Mouse (Mus musculus) mouse embryonic stem cell (cell line): Measurements from ENCODE around the gene Ptpn7.

Source experiments
- in situ Hi-C, 2 experiments: fragments of 300-500 bp; cut with MboI; formaldehyde crosslinking; loops; 1 replicate in 1 of 2; 3 replicates in 1 of 2; pipeline ENCODE4 v1.14.3; 2019 to 2020; ENCODE audit warnings: low sequenced_read_pairs in 2 of 2, low pct_unique_long_range_greater_than_20kb in 1 of 2, mixed read lengths in 1 of 2; ENCODE audit not compliant: unreplicated experiment in 1 of 2

The Ptpn7 gene

DNA sequence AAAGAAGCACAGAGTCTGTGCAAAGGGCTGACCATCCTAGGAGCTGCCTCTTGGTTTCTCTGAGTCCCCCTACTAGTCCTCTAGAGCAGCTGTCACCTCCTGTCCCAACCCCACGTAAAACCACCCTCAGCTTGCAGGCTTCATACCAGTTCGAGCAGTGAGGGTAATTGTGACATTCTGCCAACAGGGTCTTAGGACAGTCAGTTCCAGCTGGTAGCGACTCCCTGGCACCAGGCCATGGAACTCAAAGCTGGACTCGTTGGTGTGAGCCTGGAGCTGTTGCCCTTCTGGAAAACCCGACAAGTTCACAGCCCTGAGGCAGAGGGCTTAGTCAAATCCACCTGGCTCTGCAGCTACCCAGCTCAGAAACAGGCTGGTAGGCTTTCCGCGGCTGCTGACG lies 6.5 kb upstream of the Ptpn7 start:
- in situ Hi-C loops = no loop called here

DNA sequence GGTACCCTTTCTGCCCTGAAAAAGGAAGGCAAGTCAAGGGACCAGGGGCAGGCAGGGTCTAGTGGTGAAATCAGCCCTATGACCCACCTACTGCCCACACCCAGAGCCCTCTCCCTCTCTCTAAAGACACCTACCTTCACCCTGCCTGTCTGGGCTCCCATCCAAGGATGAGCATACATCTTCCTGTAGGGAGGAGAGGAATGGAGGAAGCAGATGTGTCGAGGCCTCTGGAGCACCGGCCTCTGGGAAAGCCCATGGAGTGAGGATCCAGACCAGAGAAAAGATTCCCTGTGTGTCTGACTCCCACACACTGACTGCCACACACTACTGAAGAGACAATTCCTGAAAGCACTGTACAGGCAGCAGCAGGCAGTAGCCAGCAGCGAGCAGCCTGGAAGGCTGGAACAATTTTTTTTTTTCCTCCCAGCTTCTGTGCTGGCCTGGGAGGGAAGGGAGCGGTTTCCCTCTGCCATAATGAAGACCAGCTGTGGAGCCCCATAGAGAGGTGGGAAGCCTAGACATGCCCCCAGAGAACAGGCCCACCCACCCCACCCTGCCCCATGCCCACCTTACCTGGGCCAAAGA lies 6.0 kb upstream of the Ptpn7 start:
- in situ Hi-C loops = no loop called here

DNA sequence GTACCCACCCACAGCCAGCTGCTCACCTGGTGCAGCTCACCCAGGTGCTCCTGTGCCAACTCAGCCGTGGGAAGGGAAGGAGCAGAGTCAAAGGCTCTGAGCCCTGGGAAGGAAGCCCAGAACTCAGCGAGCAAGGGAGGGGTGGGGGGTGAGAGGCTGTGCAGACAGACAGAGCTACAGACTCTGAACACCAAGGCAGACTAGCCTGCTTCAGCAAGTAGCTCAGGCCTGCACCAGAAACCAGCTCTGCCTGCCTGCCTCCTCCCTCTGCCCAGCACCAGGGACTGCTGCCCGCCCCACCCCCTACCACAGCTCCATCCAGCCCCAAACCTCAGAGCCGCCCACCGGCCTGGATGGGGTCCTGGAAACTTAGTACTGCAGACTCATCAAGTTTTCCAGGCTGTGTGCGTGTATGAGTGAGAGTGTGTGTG lies 4.5 kb upstream of the Ptpn7 start:
- in situ Hi-C loops = no loop called here

DNA sequence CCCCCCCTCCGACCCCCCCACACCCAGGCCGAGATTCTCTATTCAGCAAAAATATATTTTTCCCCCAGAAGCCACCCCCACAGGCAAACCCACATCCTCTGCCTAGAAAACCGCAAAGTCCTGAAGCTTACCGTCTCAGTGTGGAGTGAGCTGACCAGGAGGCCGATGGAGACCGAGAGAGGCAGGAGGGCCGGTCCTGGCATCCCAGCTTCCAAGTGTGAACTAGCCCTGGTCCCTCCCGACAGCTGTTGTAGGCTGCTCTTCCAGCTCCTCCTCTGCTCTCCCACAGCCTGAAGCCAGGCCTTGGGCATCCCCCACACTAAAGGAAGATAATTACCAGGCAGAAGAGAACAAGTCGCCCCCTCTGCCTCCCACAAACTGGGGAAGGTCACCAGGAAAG lies 3.5 kb upstream of the Ptpn7 start:
- in situ Hi-C loops = no loop called here

DNA sequence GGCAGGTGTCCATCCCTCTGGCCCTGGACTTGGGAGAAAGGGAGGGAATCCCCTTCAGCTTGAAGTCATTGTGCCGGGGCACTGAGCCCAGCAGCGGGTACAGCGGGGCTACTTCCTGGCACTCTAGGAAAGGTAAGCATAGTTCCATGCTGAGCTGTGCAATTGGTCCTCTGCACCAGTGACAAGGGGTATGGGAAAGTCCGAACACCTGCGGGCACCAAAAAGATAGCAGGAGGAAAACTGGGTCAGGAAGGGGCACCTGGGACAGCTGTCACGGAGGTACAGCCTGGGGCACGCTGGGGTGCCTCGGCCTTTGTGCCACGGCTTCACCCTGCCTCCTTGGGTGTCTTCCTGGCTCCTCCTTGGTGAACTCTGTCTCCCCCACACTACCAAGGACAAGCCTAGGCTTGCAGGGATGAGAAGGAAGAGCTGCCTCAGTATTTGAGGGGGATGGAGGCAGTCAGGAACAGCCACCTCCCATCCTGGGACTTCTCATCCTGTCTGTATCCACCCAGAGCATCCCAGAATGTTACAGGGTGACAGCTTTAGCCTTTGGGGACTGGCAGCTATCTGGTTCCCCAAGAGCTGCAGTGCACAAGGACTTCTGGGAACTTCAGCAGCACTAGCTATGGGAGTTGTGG lies 2.8 kb upstream of the Ptpn7 start:
- in situ Hi-C loops = no loop called here

DNA sequence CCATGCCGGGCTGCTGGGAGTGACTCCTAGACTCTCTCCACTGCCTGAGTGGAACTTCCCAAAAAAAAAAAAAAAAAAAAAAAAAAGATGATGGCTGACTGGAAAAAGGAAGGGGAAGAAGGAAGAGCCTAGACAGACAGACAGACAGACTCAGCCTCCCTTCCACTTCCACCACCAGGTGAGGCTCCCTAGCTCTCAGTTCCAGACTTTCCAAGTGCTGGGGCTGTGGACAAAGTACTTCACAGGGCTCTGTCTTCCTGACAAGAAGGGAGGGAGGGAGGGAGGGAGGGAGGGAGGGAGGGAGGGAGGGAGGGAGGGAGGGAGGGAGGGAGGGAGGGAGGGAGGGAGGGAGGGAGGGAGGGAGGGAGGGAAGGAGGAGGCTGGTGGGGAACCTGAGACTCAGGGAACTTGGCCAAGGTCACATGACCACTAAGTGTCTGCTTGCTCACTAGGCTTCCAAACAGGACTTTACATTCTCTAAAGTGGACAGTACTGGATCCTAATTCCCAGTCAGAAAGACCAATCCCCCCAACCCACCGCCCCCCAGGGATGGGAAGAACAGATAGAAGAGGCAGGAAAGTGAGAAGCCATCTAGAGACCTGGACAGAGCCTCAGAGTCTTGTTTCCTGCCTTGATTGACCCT lies 2.0 kb upstream of the Ptpn7 start:
- in situ Hi-C loops = no loop called here

DNA sequence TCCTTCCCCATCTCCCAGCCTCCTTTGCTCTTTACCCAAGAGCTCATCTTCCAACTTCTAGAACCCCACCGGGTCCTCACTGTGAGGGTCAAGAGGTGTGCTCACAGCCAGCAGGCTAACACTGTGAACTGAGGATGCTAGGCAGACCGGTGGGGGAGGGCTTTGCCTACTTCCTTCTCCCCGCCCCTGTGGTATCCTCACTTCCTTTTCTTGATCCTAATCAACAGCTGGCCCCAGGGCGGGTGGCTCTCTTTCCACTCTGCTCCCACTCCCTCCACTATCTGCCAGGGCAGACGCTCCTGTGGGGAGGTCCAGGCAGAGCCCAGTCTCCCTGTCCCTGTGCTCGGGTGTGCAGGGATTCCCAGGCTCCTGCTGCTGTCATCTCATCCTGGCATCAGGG lies 1.5 kb upstream of the Ptpn7 start:
- in situ Hi-C loops = no loop called here

DNA sequence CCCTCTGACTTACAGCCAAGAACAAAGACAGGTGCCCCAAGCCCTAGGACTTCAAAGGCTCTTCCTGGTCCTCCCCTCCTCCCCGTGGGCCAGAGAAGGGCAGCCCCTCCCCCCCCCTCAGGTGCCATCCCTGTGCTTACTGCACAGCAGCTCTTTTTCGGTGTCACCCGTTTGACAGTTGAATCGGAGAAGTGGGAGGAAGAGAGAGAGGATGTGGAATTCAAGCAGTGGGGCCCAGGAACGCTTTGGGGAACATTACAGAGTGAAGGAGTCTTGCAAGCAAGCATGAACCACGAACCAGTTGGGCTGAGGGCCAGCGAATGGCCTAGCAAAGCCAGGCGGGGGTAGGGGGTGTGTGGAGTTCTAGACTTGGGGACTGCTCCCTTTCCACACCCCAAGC lies 940 bp upstream of the Ptpn7 start:
- in situ Hi-C loops = no loop called here

DNA sequence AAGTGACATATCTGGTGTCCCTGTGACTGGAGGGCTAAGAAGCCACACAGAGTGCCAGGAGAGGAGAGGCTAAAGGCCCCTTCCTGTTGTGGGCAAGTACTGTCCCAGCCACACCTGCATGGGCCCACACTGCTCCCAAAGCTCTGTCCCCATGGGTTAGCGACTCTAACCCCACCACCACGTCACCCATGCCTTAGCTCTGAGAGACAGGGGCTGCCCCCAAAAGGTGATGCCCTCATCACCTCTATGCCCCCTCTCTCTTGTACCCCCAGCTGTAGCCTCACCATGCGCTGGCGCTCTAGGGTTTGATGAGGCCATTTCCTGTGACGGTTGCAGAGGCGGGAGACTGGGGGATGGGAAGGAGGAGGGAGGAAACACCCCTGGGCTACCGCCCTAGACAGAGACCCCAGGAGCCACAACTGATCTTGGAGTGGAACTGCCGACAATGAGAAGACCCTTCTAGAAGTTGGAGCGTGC lies 431 bp downstream of the Ptpn7 start:
- in situ Hi-C loops = no loop called here

DNA sequence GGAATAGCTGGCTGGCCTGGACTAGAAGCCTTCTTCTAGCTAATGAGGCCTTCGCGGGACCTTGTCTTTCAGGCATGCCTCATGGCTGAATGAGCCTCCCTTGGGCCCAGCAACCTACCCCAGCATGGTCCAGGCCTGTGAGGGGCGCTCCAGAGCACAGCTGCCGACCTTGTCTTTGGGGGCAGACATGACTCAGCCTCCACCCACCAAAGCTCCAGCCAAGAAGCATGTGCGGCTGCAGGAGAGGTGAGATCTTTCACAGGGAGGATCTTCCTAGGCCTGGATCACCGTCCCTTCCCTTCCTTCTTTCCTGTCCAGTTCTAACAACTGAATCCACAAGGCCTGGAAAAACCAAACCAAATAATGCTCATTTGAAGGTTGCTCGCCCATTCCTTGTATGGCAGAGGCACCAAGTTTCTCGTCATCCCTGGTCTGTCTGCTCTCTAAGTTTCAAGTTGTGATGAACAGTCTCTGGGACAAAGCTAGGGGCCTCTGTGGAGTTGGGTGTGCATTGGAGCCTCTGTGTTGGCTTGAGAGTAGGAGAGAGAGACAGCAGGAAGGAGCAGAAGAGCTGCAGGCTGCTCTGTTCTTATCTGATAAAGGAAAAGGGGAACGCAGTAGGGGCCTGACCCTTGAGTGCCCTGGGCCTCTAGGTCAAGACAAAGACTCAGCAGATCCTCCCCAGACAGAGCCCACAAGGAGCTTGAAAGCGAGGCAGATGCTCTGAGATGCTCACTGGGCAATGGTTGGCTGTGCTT lies 1.4 kb downstream of the Ptpn7 start:
- in situ Hi-C loops = no loop called here

DNA sequence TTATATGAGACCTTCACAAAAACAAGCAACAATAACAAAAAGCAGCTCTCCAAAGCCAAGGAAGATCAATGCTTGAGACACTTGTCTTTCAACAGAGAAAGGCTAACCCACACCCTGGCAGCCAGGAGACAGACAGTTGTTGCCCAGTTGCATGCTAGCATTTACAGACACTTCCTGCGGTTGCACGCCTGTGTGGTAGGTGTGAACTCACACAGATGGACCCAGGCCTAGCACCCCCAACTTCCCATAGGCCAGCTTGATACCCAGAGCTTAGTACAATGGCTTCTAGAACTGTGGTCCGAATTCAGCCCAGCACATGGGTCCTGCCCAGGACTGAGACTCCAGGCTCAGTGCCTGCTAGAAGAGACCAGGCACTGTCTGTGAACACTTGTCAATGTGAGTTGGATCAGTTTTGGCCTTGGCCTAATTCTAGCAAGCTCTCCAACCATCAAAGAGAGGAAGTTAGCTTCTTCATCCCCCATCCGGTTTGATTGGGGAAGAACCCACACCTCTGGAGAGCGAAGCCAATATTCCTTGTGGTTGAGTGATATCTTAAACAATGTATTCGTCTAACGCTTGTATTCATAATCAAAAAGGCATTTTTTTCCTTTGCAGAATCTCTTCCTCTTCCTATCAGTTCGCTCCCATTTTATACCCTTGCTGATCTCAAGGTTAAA lies 2.7 kb downstream of the Ptpn7 start:
- in situ Hi-C loops = no loop called here

DNA sequence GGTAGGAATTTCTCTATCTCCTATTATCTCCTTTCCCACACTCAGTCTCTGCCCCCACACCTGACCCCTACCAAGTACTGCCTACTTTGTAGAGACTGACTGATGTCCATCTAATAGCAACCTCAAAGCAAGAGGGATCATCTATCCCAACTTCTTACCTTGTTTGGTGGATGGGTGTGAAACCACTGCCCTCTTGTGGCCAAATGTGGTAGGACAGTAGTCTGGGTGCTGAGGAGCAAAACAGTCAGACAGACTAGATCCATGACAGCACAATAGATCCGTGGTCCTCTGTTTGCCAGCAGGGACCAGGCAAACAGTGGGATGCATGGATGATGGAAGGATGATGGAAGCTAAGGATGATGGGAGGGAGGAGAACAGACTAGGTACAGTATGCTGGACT lies 4.0 kb downstream of the Ptpn7 start:
- in situ Hi-C loops = no loop called here

DNA sequence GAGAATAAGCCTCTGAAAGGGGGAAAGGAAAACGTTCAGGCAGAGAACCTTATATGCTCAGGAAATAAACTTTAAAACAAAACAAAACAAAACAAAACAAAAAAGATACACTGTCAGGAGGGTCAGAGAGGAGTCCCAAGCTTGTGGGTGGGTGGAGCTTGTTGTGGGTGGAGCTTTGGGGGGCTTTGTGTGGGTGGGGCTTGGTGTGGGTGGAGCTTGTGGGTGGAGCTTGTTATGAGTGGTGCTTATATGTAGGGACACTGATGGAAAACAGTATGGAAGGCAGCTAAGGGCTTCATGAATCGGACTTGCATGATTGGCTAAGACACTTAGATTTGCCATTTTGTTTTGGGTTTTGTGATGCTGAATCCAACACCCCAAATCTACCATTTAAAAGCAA lies 7.4 kb downstream of the Ptpn7 start:
- in situ Hi-C loops = no loop called here

DNA sequence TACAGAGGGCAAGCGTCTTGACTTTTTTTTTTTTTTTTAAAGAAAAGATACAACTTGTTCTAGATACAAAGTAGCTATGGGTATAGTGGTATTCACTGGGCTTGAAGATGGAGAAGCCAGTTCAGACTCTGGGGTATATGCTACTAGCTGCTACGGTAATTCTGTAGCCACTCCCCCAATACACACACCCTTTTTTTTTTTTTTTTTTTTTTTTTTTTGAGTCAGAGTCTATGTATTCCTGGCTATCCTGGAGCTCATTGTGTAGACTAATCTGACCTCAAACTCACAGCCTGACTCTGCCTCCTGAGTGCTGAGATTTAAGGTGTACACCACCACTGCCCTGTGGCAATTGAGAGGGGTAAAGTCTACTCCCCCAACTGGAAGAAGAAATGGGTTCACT lies 10.0 kb downstream of the Ptpn7 start:
- in situ Hi-C loops = no loop called here

DNA sequence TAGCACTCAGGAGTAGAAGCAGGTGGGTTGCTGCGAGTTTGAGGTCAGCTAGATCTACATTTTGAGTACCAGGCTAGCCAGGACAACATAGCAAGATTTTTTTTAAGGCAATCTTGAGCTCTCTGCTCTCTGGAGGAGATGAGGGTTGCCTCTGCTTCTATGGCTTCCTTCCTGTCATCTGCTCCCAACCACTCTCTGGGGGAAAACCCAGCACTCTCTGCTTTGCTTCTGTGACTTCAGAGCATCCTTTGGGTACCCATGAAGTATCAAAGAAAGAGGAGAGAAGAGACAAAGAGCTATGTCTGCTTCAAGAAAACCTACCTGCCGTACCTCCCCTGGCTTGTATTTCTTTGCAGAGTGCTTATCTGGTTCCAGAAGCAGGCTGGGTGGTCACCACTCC lies 11.4 kb downstream of the Ptpn7 start:
- in situ Hi-C loops = no loop called here

DNA sequence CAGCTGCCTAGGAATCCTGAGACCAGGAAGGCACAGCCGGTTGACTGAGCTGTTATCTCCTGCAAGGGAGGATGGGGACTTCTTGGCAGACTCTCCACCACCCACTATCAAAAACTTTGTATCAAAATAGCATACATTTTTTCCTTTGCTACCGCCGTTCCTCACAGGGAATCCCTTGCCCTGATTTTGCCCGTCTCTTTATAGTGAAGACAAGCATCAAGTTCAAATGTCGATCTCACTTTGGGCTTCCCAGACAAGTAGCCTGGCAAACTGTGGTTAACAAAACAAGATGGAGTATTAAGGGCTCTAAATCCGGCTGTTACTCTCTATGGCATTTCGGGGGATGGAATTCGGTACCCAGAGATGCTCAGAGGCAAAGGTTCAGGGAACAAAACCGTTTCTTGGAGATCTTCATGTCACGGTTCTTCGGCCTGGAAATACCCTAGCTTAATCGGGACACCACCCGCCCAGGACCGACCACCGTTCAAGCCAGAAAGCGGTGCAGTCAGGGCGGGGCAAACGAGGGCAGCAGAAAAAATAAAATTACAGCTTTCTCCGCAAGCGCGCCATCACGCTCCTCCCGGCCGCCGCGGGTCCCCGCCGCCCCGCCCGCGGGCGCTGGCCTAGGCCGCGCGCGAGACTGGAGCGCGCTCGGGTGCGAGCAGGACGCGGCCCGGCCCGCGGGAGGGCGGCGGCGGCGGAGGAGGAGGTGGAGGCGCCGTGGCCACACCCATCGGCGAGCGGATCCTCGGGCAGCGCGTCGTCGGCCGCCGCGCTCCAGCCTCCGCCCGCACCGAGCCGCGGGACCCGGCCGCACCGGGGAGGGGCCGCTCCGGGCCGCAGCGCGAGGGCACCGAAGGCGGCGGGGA lies 13.8 kb downstream of the Ptpn7 start, which contains the start of gene Arl8a:
TSS of gene Arl8a (plus strand) at position 748 of the 869 bp plus-strand sequence.
- in situ Hi-C loops = no loop called here

DNA sequence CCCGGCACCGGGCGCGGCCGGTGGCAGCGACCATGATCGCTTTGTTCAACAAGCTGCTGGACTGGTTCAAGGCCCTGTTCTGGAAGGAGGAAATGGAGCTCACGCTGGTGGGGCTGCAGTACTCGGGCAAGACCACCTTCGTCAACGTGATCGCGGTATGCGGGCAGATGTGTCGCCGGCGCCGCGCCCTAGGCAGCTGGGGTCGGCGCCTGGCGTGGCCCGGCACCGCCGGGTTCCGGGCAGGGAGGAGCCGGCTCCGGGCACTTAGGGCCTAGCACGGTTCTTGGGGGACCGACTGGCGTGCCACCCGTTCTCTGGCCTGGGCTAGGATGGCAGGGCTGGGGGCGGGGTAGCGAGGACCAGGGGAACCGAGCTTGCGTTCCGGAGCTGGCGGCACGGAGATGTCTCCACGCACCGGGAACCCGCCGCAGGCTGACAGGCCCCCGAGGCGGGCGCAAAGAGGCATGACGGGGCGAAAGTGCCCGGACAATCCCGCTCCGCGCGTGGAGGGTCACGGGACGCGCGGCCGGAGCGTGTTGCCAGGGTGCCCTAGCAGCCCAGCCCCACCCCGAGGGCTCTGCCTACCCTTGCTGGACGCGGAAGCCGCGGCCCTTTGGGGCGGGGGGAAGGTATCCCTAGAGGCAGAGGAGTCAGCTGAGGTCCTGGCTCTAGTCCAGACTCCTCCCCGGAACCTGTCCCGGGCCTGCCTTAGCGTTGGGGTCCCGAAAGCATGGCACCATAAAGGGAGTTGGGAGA lies 14.6 kb downstream of the Ptpn7 start:
- in situ Hi-C loops = no loop called here
